Mouse (Mus musculus) megakaryocyte, embryonic 14.5 days (primary cell): ENCODE measurements around the gene Clec16a. TPM values are rescaled to one million over a fixed set of nuclear protein-coding genes. Genes with fewer than 3 reads are reported as not detected.

Experiments used
- H3K27me3 ChIP-seq: replicated peaks from 2 replicates; pipeline ENCODE3; 2012; ENCODE audit warnings: inconsistent platforms
- H3K36me3 ChIP-seq: replicated peaks from 2 replicates; pipeline ENCODE3; 2012; ENCODE audit warnings: low read length, inconsistent platforms, mixed read lengths
- H3K4me1 ChIP-seq: 2 replicates; pipeline ENCODE4 v1.6.1; 2012; ENCODE audit warnings: inconsistent platforms
- H3K4me3 ChIP-seq: replicated peaks from 2 replicates; pipeline ENCODE3; 2012; ENCODE audit warnings: moderate library complexity, mild to moderate bottlenecking, inconsistent platforms
- H3K9me3 ChIP-seq: 2 replicates; pipeline ENCODE4 v1.6.1; 2012; ENCODE audit warnings: inconsistent platforms
- FLI1 ChIP-seq: IDR thresholded peaks from 2 replicates; pipeline ENCODE4 v1.6.1; 2012; ENCODE audit warnings: low read length, inconsistent platforms, mixed read lengths
- GATA1 ChIP-seq: IDR thresholded peaks from 3 replicates; pipeline ENCODE4 v1.6.1; 2012; ENCODE audit warnings: mixed read lengths, low read length, inconsistent platforms, borderline replicate concordance
- polyA plus RNA-seq: library from polyadenylated mRNA; stranded (reverse); fragments of >175 nt; gene quantifications from 2 replicates; pipeline ENCODE4 v1.2.3, GENCODE M21; 2012; ENCODE audit warnings: low replicate concordance; ENCODE audit not compliant: insufficient read depth

Clec16a gene
- polyA plus RNA-seq, 1 experiment, result 10.4 TPM

DNA sequence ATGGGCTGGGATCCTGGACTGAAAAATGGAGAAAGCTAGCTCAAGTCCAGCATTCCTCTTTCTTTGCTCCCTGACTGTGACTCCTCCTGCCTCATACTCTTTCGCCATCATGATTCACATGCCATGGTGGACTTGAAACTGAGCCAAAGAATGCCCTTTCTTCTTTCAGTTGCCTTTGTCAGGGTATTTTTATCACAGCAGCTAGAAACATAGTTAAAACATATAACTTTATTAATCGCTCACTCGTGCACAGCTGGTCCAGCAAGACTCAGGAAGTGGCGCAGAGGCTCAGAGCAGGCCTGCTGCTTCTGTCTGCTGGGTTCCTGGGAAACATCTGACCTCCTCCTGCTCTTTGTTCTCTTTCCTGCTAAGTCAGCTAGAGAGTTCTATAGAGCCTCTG is 158.8 kb downstream of the Clec16a start:
- TF ChIP-seq FLI1 (no peak), GATA1 (no peak)
- Histone ChIP-seq H3K4me1 (peaks cover 56% of the 10 kb centered on the region), H3K9me3 (no peaks in the 10 kb centered on the region), H3K36me3 (peaks cover 79% of the 10 kb centered on the region), H3K4me3 (no peak overlapping the region), H3K27me3 (no peaks in the 10 kb centered on the region)

DNA sequence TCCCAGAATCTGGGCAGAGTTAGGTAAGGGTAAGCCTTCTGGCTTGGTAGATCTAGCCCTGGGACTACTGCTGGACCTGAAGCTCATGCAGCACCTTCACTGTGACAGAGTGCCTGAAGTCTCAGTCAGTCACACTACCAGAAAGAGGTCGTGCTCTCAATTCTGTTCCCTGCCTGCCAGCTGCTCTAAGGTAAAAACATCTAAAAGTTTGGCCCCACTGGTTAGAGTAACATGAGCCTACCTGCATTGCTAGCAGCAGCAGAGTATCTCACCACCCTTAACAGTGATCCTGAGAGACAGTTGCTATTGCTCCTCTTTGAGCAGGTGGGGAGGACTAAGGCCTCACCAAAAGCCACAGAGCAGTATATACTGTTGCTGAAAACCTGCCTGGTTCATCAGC is 160.3 kb downstream of the Clec16a start:
- H3K4me1 ChIP-seq, result peaks cover 47% of the 10 kb centered on the region
- TF ChIP-seq FLI1 (no peak), GATA1 (no peak)
- no peak overlapping the region for H3K4me3 ChIP-seq
- H3K36me3 ChIP-seq, result peaks cover 74% of the 10 kb centered on the region
- H3K9me3 ChIP-seq, result no peaks in the 10 kb centered on the region
- no peaks in the 10 kb centered on the region for H3K27me3 ChIP-seq

DNA sequence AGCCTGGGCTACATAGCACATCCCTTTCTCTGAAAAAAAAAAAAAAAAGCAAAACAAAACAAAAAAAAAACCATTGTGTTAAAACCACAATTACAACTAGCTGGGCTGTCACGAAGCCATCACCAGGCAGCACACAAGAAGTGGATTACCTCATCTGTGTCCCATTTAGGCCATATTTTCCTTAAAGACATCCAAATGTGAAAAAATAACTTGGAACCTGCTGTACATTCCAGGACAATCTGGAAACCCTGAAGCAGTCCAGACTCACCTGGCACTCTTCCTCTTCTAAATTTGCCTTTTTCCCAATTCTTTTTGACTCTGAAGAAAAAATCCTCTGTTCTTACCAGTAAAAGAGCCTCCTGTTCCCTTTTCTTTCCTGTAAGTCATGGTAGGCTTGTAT is 166.4 kb downstream of the Clec16a start:
- Histone ChIP-seq H3K4me3 (no peak overlapping the region), H3K4me1 (peaks cover 47% of the 10 kb centered on the region), H3K27me3 (no peaks in the 10 kb centered on the region), H3K36me3 (peaks cover 67% of the 10 kb centered on the region), H3K9me3 (no peaks in the 10 kb centered on the region)
- TF ChIP-seq FLI1 (no peak), GATA1 (no peak)

DNA sequence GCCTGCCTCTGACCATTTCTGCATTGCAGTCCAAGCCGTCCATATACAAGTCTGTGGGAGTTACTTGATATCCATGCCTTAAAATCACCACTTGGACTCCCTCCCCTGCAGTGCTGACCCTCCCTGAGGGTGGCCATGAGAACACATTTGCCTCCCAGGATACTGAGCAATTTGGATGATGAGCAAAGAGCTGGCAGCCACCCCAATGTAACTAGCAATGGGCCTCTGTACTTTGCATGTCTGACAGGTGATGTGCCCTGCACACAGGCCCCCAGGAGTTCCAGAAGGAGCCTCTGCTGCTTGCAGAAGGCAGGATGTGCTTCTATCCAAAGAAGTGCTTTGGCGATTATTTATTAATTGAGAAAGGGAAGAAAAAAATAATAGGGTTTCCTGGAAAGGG is 167.9 kb downstream of the Clec16a start:
- TF ChIP-seq FLI1, result no peak
- no peak for TF ChIP-seq GATA1
- peaks cover 69% of the 10 kb centered on the region for H3K36me3 ChIP-seq
- H3K9me3 ChIP-seq, result no peaks in the 10 kb centered on the region
- no peak overlapping the region for H3K4me3 ChIP-seq
- H3K27me3 ChIP-seq, result no peaks in the 10 kb centered on the region
- H3K4me1 ChIP-seq, result peaks cover 42% of the 10 kb centered on the region

DNA sequence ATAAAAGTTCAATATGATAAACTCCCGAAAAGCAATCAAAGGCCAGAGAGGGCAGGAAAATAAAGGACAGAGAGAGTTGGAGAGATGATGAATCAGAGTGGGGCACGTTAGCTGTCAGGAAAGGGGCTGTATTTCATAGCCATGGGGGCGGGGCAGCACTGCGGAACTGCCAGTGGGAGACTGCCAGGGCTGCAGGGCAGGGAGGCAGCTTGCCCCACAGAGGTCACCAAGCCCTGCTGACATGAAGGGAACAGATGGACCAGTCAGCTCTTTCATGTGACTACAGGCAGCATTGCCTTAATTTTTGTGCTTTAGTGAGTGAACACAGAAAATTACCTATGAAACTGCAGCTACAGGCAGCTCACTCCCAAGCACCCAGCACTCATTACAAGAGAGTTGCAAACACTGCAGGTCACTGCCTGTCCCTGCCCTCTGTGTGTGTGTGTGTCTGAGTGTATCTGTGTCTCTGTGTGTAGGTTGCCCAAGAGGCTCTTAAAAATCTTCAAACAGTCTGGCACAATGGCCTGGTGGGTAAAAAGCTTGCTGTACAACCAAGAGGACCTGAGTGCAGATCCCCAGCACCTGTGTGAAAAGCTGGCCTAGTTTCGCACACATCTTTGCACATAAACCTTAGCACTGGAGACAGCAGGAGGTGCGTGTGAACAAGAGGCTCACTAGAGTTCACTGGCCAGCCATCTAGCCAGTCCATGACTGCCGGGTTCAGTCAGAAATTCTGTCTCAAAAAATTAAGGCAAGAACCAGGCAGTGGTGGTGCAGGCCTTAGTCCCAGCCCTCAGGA is 168.5 kb downstream of the Clec16a start:
- no peak overlapping the region for H3K4me3 ChIP-seq
- H3K4me1 ChIP-seq, result peaks cover 42% of the 10 kb centered on the region
- TF ChIP-seq GATA1 (no peak), FLI1 (no peak)
- H3K36me3 ChIP-seq, result peaks cover 73% of the 10 kb centered on the region
- no peaks in the 10 kb centered on the region for H3K27me3 ChIP-seq
- no peaks in the 10 kb centered on the region for H3K9me3 ChIP-seq

DNA sequence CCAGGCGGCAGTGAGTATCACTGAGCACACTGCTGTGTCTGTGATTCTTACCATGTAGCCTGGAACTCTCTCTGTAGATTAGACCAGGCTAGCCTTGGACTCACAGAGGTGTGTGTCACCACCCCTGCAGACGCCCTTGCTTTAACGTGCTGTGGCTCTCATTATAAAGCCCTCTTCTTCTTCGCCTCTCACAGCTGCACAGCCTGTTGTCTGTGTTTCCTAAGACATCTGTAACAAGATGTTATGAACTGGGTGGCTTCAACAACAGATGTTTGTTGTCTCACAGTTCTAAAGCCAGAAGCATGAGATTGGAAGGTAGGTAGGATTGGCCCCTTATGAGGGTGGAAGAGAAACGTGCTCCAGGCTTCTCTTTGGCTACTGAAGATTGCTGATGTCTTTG is 170.1 kb downstream of the Clec16a start:
- no peaks in the 10 kb centered on the region for H3K27me3 ChIP-seq
- no peaks in the 10 kb centered on the region for H3K9me3 ChIP-seq
- peaks cover 50% of the 10 kb centered on the region for H3K4me1 ChIP-seq
- no peak overlapping the region for H3K4me3 ChIP-seq
- TF ChIP-seq GATA1 (no peak), FLI1 (no peak)
- peaks cover 80% of the 10 kb centered on the region for H3K36me3 ChIP-seq

DNA sequence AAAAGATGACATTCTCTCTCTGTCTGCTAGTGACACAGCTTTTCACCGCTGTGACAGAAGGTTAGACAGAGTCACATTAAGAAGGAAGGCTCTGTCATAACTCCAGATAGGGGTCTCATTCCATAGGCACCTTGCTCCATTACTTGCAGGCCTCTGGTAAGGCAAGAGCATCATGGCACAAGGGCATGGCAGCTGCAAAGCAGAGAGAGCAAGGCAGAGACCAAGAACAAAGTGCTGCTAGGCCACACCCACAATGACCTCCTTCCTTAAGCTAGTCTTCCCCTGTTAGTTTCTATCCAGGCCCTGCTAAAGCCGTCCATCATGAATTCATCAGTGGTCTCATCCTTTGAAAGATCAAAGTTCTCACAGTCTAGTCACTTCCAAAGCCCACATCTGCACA is 170.5 kb downstream of the Clec16a start:
- H3K36me3 ChIP-seq, result peaks cover 78% of the 10 kb centered on the region
- H3K27me3 ChIP-seq, result no peaks in the 10 kb centered on the region
- no peak overlapping the region for H3K4me3 ChIP-seq
- no peaks in the 10 kb centered on the region for H3K9me3 ChIP-seq
- peaks cover 48% of the 10 kb centered on the region for H3K4me1 ChIP-seq
- TF ChIP-seq GATA1 (no peak), FLI1 (no peak)

DNA sequence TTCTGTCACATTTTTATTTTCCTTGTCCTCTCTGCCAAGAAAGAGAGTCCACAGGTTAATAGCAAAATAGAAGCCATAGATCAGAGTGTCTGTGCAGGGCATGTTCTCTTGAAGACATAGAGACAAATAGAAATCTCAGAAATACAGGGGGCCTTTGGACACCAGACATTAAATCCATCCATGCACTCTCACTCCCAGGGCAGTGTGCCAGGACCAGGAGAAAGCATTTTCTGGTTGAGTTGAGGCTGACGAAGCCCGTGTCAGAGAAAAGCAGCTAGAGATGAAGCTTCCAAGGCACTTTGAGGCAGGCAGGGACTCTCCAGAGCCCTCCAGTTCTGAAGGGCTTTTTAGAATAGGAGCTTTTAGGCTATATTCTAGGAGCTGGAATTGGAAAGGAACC is 171.6 kb downstream of the Clec16a start:
- Histone ChIP-seq H3K36me3 (peaks cover 73% of the 10 kb centered on the region), H3K4me1 (peaks cover 43% of the 10 kb centered on the region), H3K4me3 (no peak overlapping the region), H3K27me3 (no peaks in the 10 kb centered on the region), H3K9me3 (no peaks in the 10 kb centered on the region)
- no peak for TF ChIP-seq GATA1
- TF ChIP-seq FLI1, result no peak

DNA sequence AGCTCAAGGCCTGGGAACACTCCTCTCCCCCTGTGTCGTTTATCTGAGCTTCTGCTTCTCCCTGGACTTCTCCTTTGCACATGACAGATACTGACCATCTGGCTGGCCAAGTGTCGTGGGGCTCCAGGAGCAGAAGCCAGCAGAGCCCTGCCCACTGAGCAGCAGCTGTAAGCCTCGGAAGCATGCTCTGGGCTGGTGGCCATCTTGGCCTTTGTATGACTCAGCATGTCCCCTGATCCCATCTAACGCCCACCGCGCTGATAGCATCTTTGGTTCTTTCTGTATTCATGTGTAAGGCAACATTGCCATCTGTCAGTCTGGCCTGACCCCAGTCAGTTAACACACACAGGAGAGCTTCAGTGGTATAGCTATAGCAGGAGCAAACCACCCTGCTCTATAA is 174.8 kb downstream of the Clec16a start:
- peaks cover 64% of the 10 kb centered on the region for H3K36me3 ChIP-seq
- peaks cover 33% of the 10 kb centered on the region for H3K4me1 ChIP-seq
- no peak overlapping the region for H3K4me3 ChIP-seq
- peaks cover 6% of the 10 kb centered on the region for H3K27me3 ChIP-seq
- H3K9me3 ChIP-seq, result no peaks in the 10 kb centered on the region
- TF ChIP-seq FLI1 (no peak), GATA1 (no peak)

DNA sequence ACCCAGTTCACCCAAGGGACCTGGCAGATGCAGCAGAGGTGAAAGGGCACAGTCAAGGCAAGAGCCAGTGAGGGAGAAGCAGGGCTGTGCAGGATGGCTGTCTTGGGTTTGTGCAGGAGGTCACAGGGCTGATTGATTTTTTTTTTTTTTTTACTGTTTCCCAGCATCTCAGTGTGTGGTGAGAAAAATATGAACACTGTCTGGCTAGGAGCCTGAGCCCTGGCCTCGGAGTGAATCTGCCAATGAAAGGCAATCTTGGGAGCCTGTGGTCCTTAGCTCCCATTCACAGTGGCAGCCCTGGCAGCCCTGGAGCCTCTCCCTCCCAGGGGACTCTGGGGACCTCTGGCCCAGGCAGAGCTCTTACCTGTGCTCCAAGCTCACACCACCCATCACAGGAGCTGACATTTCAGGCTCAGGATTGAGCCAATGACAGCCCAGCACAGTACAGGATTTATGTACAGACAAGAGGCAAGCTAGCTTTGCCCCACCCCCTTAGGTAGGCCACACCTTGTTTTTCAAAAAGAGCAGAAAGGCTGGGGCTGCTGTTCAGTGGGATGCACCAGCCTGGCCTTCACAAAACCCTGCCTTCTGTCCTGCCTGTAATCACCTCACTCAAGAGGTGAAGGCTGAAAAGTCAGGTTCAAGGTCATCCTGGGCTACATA is 177.9 kb downstream of the Clec16a start:
- TF ChIP-seq GATA1 (no peak), FLI1 (no peak)
- Histone ChIP-seq H3K27me3 (peaks cover 6% of the 10 kb centered on the region), H3K9me3 (no peaks in the 10 kb centered on the region), H3K4me3 (no peak overlapping the region), H3K4me1 (peaks cover 41% of the 10 kb centered on the region), H3K36me3 (peaks cover 56% of the 10 kb centered on the region)
